Mouse (Mus musculus): ENCODE measurements around the gene Rin3.

Rin3 gene

DNA sequence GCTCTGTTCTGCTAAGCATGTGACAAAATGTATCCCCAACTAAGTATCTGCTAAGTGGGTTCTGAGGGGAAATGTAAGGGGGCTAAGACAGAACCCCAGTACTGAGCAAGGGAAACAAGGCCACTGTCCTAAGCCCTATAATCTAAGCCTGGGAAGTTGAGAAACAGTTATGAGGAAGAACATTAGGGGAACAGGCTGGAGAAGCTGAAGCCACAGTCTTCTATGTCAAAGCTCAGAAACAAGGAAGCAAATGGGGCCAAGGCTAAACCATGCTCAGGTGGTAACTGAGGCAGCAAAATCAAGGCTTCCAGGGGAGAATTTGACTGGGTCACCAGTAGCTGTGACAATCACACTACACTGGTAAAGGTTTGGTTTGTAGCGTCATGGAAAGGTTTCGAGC, 50.3 kb downstream of the Rin3 start:
- no peak for DNase-seq (ENCODE audit: low spot score)

DNA sequence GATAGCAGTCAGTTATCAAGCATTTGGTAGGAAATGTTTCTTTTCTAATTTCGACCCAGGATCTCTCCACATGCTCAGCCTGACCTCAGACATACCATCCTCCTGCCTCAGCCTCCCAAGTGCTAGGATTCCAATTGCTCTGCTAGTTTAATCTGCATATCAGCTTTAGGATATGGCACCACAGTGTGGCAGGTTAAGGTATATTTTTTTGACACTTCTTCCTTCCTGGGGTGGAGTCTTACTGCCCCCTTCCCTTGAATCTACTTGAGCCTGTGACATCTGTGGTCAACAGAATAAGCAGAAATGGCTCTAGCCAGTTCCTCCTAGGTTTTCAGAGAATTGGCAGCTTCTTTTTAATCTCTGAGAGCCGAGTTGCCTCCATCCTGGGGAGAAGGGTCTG, 56.2 kb downstream of the Rin3 start:
- DNase-seq (ENCODE audit: low spot score), result no peak

DNA sequence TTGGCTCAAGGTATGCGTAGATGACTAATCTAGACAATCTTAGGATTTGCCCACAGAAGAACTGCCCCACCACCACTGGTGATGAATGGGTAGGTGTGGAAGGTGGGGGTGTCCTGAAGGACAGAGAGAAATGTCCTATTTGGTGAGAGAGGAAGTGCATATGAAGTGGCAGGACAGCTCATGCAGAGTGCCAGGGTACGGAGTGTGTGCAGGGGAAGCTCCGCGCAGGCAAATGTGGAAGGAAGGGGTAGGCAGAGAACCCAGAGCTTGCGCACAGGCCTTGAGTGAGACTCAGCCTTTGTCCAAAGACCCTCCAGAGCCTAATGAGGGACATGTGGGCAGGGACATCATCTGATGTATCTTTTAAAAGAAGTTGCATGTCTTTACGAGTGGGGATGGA, 57.6 kb downstream of the Rin3 start:
- DNase-seq (ENCODE audit: low spot score), result no peak

DNA sequence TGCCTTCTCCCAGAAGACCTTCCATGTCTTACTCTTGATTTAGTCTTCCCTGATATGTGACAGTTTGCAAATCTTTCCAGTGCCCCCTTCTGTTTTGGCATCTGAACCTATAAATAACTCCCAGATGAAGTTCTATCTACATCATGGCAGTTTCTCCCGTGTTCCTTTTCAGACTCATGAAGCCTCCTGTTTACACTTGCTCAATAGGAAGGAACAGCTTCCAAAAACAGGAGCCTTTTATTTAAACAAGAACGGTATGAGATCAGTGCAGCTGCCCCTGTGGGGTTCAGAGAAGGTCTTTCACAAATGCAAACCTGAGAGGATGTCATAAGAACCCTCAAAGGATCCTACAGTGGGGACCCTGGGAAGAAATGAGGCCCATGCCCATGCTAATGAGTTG, 59.3 kb downstream of the Rin3 start:
- DNase-seq (ENCODE audit: low spot score), result no peak

DNA sequence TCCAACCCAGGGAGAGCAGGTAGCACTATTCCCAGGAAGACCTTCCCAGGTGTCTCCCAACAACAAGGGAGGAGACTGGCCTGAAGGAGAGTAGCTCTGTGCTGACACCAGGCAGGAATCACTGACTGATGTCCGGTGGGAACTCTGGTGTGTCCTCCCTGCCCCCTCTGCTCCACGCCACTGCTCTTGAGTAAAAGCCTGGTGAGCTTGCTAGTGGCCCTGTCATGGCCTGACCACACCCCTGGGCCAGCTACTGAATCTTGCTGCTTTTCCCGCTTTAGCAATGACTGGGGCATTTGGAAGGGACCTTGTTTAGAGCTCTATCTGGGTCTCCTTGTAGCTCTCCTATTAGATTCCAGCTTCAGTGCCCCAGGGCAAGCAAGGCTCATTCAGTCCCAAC, 59.8 kb downstream of the Rin3 start:
- no peak for DNase-seq (ENCODE audit: low spot score)

DNA sequence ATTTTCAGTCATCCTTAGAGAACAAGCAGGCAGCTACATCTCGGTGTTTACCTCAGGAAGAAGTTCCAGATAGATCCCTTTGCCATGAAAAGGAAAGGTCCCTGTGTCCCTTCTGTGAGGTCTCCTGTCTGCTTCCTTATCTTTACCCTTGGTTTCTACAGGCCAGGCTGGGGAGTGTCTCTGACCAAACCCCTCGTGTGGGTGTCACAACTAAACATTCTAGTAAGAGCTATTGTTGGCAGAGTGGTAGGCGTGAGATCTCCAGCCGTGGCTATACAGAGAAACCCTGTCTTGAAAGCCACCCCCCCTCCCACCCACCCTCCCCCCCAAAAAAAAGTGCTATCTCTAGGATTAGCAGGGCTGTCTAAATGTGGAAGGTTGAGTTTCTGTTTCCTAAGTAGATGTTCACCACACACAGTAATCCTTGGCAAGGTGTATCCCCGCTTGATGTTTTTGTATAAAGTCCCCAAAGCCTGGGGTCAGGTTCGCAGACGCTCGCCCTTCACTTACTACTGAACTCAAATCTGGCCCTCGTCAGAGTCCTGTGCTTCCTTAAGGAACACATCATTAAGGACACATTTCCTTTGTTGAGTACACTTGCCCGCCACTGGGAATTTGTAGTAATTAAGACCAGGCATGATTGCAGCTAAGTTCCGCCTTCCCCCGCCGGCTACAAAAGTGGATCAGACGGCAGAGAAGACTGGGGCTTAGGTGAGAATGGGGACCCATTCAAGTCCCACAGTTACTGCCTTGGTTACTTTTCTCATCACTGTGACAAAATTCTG, 62.4 kb downstream of the Rin3 start:
- DNase-seq (ENCODE audit: low spot score), result no peak

DNA sequence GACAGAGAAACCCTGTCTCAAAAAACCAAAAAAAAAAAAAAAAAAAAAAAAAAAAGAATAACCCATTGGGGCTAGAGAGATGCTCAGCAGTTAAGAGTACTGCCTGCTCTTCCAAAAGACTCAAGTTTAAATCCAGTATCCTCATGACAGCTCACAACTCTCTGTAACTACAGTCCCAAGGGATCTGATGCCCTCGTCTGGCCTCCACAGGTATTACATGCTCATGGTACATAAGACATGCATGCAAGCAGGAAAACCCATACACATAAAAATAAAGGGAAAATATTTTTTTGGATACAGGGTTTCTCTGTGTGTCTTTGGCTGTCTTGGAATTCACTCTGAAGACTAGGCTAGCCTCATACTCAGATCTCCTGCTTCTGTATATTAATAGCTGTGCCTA, 63.7 kb downstream of the Rin3 start:
- peak; percentile 36 for DNase-seq (ENCODE audit: low spot score)

DNA sequence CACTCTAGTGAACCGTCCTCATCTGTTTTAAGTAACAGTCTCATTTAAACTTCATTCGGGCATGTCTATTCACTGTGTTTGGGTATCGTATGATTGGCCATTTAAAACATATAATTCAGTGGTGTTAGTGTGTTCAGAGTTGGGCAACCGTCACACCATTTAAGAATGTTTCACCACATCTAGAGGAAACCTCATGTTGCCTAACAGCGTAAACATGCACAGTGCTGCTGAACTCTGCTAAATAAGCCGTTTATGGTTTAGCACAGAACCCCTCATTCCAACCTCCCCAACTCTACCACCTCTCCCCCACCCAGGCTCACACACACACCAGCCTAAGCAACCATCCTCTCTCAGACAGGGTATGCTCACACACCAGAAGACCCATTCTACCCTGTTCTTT, 65.6 kb downstream of the Rin3 start:
- no peak for DNase-seq (ENCODE audit: low spot score)

DNA sequence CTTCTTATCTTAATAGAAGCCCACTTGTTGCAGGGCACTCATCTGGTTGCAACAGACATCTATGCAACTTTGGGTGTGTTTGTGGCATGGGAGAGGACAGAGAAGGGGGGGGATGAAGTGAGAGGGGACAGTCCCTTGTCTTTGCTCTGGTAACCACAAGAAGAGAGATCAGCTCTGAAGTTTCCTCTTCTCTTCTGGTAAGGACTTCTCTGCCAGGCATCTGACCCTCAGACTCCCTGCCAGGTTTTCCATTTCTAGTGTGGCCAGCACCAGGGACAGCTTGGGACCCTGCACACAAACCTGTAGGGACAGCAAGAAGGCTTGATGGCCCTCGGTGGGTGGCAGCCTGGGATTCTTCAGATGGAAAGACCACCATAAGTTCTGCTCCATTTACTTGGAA, 68.1 kb downstream of the Rin3 start:
- DNase-seq (ENCODE audit: low spot score), result no peak

DNA sequence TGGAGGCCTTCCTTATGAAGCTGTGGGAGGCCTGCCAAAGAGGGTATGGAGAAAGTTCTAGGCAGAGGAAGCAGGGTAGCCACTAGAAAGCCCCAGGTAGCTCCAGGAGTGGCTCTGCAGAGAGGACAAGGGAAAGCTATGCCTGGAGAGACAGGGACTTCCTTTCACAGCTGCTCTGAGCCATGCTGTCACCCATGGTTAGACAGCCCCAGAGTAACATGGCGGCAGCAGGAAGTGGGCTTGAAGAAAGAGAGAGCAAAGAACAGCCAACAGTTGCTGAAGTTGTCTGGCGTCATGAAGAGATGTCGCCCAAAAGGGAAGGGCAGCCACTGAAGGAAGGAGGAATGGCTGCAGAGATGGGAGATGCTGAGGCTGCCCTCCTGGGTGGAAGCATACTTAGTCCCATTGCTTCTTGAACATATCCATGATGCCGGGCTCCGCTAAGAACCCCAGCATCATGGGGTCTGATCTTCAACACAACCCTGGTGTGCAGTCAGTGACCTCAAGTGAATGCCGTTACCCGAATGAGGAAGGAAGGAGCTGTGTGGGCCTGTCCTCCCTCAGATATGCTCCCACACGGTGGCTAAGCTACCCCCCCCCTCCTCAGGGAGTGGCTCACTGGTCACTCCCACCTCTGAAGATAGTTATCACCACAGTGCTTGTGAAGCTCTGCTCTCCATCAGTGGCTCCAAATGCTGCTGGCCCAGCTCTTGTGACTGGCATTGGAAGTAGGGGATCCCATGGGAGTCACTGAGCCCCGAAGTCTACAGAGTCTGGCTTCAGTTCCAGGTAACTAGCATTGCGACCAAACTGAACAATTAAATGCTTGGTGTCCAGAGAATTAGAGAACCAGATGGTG, 71.5 kb downstream of the Rin3 start:
- DNase-seq (ENCODE audit: low spot score), result no peak

DNA sequence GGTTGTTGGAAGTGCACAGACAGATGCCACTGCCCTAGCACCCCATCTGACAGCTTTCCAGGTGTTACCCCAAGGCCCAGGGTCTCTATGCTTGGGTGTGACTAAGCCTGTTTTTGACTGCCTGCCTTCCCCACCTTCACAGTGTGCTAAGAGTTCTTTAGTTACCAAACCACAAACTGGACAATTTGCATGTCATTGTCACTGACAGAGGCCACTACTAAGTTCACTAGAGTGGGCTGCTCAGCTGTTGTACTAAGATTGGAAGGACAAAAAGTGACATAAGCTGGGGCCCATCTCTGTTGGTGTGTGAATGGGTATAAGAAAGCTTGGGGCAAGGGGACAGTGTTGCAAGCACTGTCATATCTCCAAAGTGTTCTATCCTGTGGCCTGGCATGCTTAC, 72.9 kb downstream of the Rin3 start:
- DNase-seq (ENCODE audit: low spot score), result no peak

DNA sequence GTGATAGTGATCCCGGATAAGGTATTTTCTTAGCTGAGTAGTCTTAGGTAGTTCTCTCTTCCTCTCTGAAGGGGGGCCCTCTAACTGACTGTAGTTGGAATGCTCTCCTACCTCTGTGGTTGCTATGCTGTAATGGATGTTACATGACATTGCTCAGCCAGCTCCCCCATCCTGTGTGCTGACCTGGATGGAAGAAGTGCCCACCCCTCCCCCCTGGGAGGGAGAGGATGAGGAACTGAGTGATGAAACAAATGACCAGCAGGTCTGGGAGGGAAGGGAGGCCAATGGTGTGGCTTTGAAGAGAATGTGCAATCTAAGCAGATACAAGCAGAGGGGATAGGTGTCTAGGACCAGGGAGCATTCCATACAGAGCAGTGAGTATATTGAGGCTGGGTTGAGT, 73.9 kb downstream of the Rin3 start:
- DNase-seq (ENCODE audit: low spot score), result no peak

DNA sequence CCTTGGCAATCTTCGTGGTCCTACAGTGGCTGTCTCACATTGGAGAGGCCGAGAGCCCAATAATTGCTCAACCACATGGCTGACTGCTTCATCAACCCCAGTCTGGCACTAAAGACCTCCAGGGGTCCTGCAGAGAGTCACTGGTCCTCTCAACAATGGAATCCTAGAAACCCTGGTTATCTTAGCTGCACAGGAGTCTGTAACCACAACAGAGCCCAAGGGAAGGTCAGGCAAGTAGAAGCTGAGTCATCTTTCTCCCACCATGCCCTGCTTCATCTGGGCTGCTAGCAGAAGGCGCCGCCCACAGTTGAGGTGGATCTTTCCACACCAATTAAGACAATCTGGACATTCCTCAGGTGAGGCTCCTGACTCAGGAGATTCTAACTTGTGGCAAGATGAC, 76.5 kb downstream of the Rin3 start:
- no peak for DNase-seq (ENCODE audit: low spot score)

DNA sequence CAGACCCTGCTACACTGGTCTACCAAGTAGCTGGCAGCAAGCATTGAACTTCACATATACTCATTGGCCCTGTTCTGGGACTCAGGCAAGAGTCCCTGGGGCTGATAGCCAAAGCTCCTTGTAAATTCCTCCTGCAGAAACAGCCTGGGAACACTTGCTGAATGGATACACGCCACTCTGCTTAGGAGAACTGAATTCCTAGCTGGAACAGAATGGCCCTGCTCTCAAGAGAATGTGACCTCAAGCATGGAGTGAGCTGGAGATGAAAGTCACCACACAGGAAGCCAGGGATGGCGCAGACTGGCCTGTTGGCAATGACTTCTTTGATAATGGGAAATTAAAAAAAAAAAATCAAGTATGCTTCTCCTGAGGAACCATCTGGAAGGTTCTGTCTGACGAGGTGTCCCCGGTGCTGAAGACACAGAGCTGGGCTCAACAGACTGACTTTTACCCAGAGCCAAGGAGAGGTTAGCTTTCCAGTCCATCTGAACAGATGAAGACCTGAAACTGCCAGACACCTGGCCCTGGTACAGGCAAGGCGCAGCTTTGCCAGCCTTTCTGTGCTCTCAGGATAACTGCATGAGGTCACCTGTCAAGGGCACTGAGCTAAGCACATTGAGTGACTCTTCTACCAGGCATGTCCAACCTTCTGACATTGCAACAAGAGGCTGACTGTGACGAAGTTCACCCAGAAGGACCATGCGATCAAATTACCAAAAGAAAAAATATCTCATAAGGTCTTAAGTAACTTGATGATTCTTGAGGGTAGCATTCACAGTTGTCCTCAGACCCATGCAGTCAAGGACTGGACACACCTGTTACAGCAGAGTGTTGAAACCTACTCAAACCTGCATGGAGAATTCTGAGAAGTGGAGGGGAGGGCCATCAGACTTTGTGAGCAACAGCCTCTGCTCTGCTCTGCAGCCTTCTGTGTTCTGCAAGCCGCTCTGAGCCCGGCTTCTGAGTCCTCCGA, 78.6 kb downstream of the Rin3 start:
- DNase-seq (ENCODE audit: low spot score), result no peak

DNA sequence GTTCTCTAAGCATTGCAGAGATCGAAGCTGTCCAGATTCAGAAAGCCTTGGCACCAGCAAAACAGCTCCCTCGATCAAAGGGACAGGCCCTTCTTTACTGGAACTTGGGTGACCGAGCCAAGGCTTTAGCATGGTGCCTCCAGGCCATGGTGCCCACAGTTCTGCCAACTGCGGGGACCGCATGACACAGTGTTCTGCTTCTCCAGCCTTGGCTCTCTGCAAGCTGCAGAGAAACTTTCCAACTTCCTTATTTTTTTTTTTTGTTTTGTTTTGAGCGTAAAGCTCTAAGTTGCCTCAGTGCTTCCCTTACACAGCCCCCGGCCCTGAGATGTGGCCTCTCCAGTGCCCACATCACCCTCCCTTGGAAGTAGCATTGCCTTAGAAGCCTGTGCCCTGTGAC, 82.2 kb downstream of the Rin3 start:
- no peak for DNase-seq (ENCODE audit: low spot score)

DNA sequence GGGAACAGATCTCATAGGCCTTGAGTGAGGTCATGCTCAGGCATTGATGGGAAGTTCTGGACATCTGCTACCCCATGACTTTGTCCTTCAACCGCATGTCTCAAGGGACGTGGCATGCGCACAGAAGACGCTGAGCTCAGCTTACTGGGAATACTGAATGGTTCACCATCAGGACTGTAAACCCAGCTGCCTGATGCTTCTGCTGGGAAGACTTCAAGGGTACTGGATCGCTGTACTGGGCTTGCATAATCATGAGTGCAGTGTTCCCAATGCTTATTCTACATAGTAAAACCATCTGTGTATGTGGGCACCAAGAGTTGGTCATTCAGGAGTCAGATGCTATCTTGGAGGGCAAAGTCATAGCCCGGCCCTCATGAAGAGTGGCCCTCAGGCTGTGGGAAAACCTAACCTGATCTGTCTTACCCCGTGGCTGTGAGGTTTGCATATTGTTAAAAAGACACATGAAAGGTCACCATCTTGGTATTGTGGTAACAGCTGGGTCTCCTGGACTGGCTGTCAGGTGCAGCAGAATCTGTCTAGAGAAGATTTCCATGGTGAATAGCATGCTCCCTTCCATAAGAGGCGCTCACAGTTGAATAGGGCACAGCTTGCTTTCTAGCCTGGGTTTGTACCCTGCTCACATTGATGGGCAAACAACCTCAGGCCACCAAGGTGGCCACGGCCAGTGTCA, 83.4 kb downstream of the Rin3 start:
- DNase-seq (ENCODE audit: low spot score), result no peak

DNA sequence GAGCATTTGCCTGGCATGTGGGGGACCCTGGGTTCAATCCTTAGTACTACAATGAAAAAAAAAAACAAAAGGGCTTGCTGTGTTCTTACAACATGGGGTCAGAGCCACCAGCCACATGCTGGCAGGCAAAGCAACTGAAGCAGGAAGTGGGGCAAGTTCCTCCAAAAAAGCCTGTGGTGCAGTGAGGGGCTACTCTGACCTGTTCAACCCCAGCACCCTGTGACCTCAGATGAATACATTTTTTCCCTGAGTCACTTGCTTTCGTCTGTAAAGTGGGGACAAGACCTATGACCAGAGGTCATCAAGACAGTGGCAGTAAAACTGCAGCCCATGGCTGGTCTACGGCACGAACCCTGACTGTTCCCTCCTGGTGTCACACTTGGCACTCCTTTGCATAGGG, 84.2 kb downstream of the Rin3 start:
- no peak for DNase-seq (ENCODE audit: low spot score)

DNA sequence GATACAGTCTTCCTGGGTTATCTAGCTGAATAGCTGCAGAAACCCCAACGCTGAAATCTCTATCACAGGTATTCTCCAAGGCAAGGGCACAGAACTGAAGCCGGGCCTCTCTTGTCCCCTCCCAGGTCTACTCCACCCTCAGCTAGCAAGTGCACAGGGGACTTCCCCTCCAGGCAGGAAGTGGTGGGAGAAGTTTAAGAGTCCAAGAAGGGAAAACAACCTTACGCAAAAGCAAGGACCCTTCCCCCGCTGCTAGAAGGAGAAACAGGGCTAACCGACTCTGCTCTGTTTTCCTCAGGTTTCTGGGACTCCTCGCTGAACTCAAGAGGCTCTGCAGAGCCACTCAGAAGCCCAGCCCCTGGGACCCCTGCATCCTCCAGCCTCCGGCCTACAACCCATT, 85.2 kb downstream of the Rin3 start:
- no peak for DNase-seq (ENCODE audit: low spot score)

DNA sequence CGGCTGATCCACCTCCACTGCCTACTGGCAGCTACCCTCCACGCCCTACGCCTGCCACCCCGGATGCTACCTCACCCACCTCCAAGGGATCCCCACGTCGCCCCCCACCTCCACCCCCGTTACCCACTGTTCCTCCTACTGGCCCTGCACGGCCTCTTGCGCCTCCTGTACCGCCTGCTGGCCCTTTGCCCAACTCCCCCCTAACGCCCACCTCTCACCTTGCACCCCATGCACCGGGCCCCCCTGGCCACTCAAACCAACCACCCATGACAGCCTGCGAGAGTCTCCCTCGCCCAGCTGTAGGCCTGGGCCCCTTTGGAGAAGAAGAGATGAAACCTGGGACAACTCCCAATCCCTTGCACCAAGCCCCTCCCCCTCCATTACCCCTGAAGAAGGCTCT, 85.7 kb downstream of the Rin3 start:
- DNase-seq (ENCODE audit: low spot score), result no peak

DNA sequence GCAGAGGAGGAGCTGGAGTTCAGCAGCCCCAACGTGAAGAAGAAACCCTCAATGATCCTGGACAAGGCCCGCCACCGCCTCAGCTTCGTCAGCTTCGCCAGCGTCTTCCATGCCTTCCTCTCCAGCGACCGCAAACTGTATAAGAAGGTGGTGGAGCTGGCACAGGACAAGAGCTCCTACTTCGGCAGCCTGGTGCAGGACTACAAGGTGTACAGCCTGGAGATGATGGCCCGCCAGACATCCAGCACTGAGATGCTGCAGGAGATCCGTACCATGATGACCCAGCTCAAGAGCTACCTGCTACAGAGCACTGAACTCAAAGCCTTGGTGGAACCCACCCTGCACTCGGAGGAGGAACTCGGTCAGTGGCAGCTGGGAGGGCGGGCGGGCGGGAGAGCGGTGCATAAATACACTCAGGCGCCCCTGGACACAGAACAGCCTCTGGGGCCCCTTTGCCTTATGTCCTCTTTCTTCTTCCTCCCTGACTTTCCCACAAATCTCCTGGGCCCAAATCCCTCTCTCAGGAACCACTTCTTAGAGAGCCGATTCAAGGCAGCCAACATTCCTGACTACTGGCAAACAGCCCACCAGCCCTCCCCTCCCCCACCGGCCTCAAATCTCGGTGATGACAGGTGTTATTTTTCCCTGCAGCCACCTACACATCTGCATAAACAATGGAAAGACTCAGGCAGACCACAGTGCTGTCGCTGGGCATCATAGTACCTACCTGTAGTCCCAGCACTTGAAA, 86.8 kb downstream of the Rin3 start:
- no peak for DNase-seq (ENCODE audit: low spot score)

DNA sequence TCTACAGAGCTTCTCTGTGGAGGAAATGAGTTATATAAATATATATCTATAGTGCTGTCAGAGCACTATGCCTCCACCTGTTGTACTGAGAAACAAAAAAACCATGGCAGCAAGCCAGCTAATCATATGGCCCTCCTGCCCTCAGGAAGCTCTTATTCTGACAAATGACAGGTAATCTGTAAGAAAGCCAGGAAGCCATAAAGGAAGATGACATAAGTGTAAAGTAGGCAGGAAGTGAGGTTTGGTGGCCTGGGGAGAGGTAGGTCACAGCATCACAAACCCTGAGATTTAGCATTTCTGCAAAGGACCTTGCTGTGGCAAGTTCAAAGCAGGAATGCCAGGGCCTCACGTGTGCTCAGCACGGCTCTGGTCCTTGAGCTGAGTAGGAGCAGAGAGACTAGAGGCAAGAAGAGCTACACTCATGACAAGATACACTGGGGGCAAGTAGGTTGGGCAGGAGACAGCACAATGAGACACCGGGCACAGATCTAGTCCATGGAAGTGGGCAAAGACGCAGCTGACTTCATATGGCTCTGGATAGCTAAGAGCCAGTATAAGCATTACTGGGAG, 88.2 kb downstream of the Rin3 start:
- DNase-seq (ENCODE audit: low spot score), result no peak
